Mouse (Mus musculus) heart, adult 2 months (tissue): ENCODE results near the gene Add1.
"Not testable (repeated sequence)": the region's sequence is repeated elsewhere in the genome, so short reads cannot be mapped to it uniquely, and the experiment has no call there.

Experiments used
- CTCF ChIP-seq: fragments of 200-600 bp; IDR thresholded peaks from 2 replicates; pipeline ENCODE4 v1.8.1; 2022; ENCODE audit warnings: antibody characterized with exemption, mild to moderate bottlenecking, moderate library complexity
- EP300 ChIP-seq: fragments of 200-500 bp; IDR thresholded peaks from 2 replicates; pipeline ENCODE4 v1.6.1; 2011; ENCODE audit warnings: low read depth, low read length, control low read depth; ENCODE audit not compliant: insufficient read depth
- POLR2A ChIP-seq: fragments of 200-500 bp; IDR thresholded peaks from 2 replicates; pipeline ENCODE4 v1.6.1; 2011; ENCODE audit warnings: mild to moderate bottlenecking, low read depth, low read length, control low read depth; ENCODE audit not compliant: insufficient read depth

DNA sequence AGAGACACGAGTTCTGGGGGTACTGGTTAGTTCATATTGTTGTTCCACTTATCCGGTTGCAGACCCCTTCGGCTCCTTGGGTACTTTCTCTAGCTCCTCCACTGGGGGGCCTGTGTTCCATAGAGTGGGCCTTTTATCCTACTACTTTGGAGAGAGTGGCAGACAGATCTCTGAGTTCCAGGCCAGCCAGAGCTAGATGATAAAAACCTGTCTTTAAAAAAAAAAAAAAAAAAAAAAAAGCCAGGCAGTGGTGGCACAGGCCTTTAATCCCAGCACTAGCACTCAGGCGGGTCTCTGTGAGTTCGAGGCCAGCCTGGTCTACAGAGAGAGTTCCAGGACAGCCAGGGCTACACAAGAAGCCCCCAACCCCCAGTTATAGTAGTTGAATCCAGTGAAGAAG is 18.8 kb downstream of the Add1 start:
- not testable (repeated sequence) for TF ChIP-seq CTCF, POLR2A, EP300
